Mouse (Mus musculus): ENCODE measurements around the gene Pex16.
A peak's percentile ranks its signal among the peaks of the same experiment; 100 is the strongest.

Gene Pex16

GRCm38 (mm10) chr2:92370821-92371805 lies 3.4 kb upstream of the Pex16 start:
- peak; percentile 95 for DNase-seq

GRCm38 (mm10) chr2:92371971-92372690 lies 2.3 kb upstream of the Pex16 start:
- DNase-seq: peak; percentile 45

GRCm38 (mm10) chr2:92372767-92373436 lies 1.6 kb upstream of the Pex16 start:
- peak; percentile 88 for DNase-seq

- DNase-seq: no peak
Observed at GRCm38 (mm10) chr2:92373437-92373813, 1.1 kb upstream of the Pex16 start.

GRCm38 (mm10) chr2:92375099-92375623 lies 685 bp downstream of the Pex16 start:
- peak; percentile 97 for DNase-seq

- DNase-seq: no peak
Observed at GRCm38 (mm10) chr2:92375788-92376187, 1.3 kb downstream of the Pex16 start.

GRCm38 (mm10) chr2:92376300-92376699 lies 1.8 kb downstream of the Pex16 start:
- DNase-seq: no peak

GRCm38 (mm10) chr2:92377320-92377719 lies 2.8 kb downstream of the Pex16 start:
- no peak for DNase-seq

- DNase-seq: no peak
Observed at GRCm38 (mm10) chr2:92379783-92380494, 5.5 kb downstream of the Pex16 start.

GRCm38 (mm10) chr2:92380495-92381050 lies 6.1 kb downstream of the Pex16 start:
- DNase-seq: no peak

GRCm38 (mm10) chr2:92381161-92381560 lies 6.7 kb downstream of the Pex16 start:
- DNase-seq: no peak

- no peak for DNase-seq
Observed at GRCm38 (mm10) chr2:92381901-92382588, 7.6 kb downstream of the Pex16 start, which contains the start of gene 1700029I15Rik. Gene 1700029I15Rik (plus strand): TSS chr2:92382538.

GRCm38 (mm10) chr2:92382759-92383158 lies 8.3 kb downstream of the Pex16 start:
- no peak for DNase-seq

GRCm38 (mm10) chr2:92384101-92384500 lies 9.6 kb downstream of the Pex16 start:
- no peak for DNase-seq

- no peak for DNase-seq
Observed at GRCm38 (mm10) chr2:92385113-92386051, 10.9 kb downstream of the Pex16 start.

- no peak for DNase-seq
Observed at GRCm38 (mm10) chr2:92386821-92387570, 12.5 kb downstream of the Pex16 start.

- no peak for DNase-seq
Observed at GRCm38 (mm10) chr2:92387646-92388045, 13.2 kb downstream of the Pex16 start.

GRCm38 (mm10) chr2:92388081-92388517 lies 13.6 kb downstream of the Pex16 start:
- no peak for DNase-seq
